Mouse (Mus musculus) E14TG2a.4 (cell line): ENCODE data around the gene Slc27a4.

Source experiments
- H3K27me3 ChIP-seq: 2 replicates; pipeline ENCODE4 v1.6.1; 2014; ENCODE audit warnings: low read length, control low read depth; ENCODE audit not compliant: insufficient read depth
- H3K36me3 ChIP-seq: 2 replicates; pipeline ENCODE4 v1.6.1; 2014; ENCODE audit warnings: low read length, control low read depth; ENCODE audit not compliant: insufficient read depth
- H3K4me1 ChIP-seq: replicated peaks from 2 replicates; pipeline ENCODE4 v1.6.1; 2014; ENCODE audit warnings: low read depth, low read length, control low read depth
- H3K4me3 ChIP-seq: replicated peaks from 2 replicates; pipeline ENCODE4 v1.5.1; 2014; ENCODE audit warnings: mild to moderate bottlenecking, low read length
- H3K9me3 ChIP-seq: 2 replicates; pipeline ENCODE4 v1.6.1; 2014; ENCODE audit warnings: low read length, control low read depth
- CTCF ChIP-seq: conservative IDR thresholded peaks from 2 replicates; pipeline ENCODE4 v1.5.1; 2014; ENCODE audit warnings: low read length
- NANOG ChIP-seq: IDR thresholded peaks from 2 replicates; pipeline ENCODE4 v1.6.1; 2014; ENCODE audit warnings: borderline replicate concordance, low read length, mixed read lengths
- POU5F1 ChIP-seq: IDR thresholded peaks from 2 replicates; pipeline ENCODE4 v1.6.1; 2014; ENCODE audit warnings: low read length, borderline replicate concordance

Gene Slc27a4

DNA sequence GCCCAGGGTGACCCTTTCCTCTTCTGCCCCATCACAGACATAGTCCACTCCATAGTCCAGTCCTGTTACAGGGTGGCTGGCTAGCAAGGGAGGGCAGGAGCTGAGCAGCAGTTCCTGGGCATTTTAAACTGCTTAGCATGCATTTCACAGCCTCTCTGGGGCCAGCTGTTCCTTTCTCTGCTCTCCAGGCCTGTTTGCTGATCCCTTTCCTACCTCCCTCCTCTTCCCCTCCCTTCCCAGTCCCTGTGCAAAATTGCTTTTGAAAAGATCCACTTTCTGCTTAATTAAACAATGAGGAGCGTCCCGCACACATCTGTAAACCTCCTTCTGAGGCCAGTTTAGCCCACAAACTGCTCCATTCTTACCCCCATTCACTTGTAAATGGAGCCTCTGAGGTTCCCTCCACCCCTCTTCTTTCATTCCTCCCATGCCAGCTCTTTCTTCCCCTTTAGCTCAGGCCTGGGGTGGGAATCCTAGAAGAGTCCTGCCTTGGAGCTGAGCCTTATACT is 33.0 kb downstream of the Slc27a4 start:
- H3K27me3 ChIP-seq: no peaks in the 10 kb centered on the region
- TF ChIP-seq NANOG: peak; percentile 88
- TF ChIP-seq POU5F1: peak; percentile 76; the same call in 1 of the 2 replicates
- no peak for TF ChIP-seq CTCF

DNA sequence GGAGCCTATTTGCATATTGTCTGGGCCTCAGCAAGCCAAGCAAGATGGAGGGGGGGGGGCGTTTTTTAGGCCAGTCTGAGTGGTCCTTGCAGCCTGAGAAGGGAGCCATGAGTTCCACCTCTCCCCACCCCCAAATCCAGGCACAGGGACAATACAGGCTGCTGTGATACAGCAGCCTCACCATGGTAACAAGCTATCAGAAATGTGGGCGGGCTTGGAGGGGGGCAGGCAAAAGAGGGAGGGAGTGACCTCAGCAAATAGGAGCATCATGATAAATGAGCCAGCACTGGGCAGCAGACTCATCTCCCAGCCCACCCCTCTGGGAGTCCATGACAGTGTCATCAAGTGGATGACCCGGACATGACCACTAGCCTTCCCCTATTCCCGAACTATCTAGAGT is 37.0 kb downstream of the Slc27a4 start:
- Histone ChIP-seq H3K4me1 (peaks cover 96% of the 10 kb centered on the region), H3K9me3 (no peaks in the 10 kb centered on the region), H3K27me3 (peaks cover 13% of the 10 kb centered on the region), H3K36me3 (peaks cover 90% of the 10 kb centered on the region), H3K4me3 (peak overlapping the region; percentile 32; the same call in 1 of the 2 replicates)
- TF ChIP-seq NANOG: no peak
- TF ChIP-seq POU5F1: no peak
- no peak for TF ChIP-seq CTCF

More for the DNA sequence above, 33.0 kb downstream of the Slc27a4 start:
- Histone ChIP-seq H3K36me3 (peaks cover 85% of the 10 kb centered on the region), H3K4me3 (peak overlapping the region; percentile 68), H3K9me3 (no peaks in the 10 kb centered on the region), H3K4me1 (peaks cover 93% of the 10 kb centered on the region)

GRCm38 (mm10) chr2:29843231-29844105 is 41.0 kb downstream of the Slc27a4 start:
- TF ChIP-seq POU5F1 (no peak), CTCF (no peak), NANOG (no peak)
- no peaks in the 10 kb centered on the region for H3K9me3 ChIP-seq
- 0 out of 2 replicates have a peak overlapping the region, but pooled peaks have one; percentile 20 for H3K4me3 ChIP-seq
- peaks cover 80% of the 10 kb centered on the region for H3K36me3 ChIP-seq
- H3K4me1 ChIP-seq: peaks cover 89% of the 10 kb centered on the region
- H3K27me3 ChIP-seq: peaks cover 53% of the 10 kb centered on the region

DNA sequence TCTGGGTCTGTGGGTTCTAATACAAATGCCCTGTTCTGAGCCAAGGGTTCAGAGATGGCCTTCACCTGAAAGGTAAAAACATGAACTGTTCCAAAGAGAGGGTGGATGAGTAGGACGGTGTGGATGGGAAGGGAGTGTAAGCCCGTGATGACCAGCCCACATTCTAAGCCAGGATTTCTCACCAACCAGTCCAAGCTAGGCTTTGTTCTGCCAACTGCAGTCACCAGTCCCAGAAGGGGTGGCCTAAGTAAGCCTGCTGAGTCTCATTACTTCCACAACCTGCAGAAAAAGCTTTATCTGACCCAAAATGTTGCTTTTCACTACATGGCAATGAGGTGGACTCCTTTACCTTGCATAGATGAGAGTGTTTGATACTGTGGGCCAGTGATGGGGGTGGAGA is 41.7 kb downstream of the Slc27a4 start:
- no peak overlapping the region for H3K4me3 ChIP-seq
- no peaks in the 10 kb centered on the region for H3K9me3 ChIP-seq
- peaks cover 60% of the 10 kb centered on the region for H3K27me3 ChIP-seq
- H3K4me1 ChIP-seq: peaks cover 82% of the 10 kb centered on the region
- TF ChIP-seq CTCF (no peak), NANOG (no peak), POU5F1 (no peak)
- H3K36me3 ChIP-seq: peaks cover 79% of the 10 kb centered on the region

- Histone ChIP-seq H3K9me3 (no peaks in the 10 kb centered on the region), H3K4me3 (peak overlapping the region; percentile 77; the same call in 1 of the 2 replicates), H3K36me3 (peaks cover 74% of the 10 kb centered on the region), H3K27me3 (peaks cover 60% of the 10 kb centered on the region), H3K4me1 (peaks cover 77% of the 10 kb centered on the region)
- TF ChIP-seq POU5F1 (no peak), CTCF (no peak), NANOG (no peak)
These were observed 42.2 kb downstream of the Slc27a4 start for GRCm38 (mm10) chr2:29844661-29845060.

DNA sequence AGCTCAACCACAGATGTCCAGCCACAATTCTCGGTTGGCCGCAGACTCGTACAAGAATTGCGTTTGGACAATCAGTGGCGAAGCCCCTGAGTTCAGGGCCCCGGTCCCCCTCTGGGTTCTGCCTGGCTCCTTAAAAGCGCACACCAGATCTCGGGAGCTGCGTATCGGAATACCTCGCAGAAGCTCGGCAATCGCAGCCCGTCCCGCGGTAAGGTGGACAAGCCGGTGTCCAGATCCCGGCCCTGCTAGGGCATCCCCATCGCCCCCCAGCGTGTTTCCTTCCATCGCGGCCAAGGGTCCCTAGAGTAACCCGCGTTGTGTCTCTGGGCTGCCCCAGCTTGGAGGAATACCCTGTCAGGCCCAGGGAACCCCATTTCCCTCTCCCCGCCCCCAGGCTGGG is 43.2 kb downstream of the Slc27a4 start:
- Histone ChIP-seq H3K36me3 (peaks cover 64% of the 10 kb centered on the region), H3K4me3 (peak overlapping the region; percentile 77), H3K9me3 (no peaks in the 10 kb centered on the region), H3K27me3 (peaks cover 63% of the 10 kb centered on the region), H3K4me1 (peaks cover 74% of the 10 kb centered on the region)
- TF ChIP-seq POU5F1: no peak
- TF ChIP-seq CTCF: no peak
- no peak for TF ChIP-seq NANOG

GRCm38 (mm10) chr2:29846061-29846853 is 43.8 kb downstream of the Slc27a4 start:
- Histone ChIP-seq H3K27me3 (peaks cover 69% of the 10 kb centered on the region), H3K4me1 (peaks cover 67% of the 10 kb centered on the region), H3K9me3 (no peaks in the 10 kb centered on the region), H3K36me3 (peaks cover 58% of the 10 kb centered on the region), H3K4me3 (peak overlapping the region; percentile 77)
- TF ChIP-seq POU5F1 (no peak), CTCF (no peak), NANOG (no peak)

DNA sequence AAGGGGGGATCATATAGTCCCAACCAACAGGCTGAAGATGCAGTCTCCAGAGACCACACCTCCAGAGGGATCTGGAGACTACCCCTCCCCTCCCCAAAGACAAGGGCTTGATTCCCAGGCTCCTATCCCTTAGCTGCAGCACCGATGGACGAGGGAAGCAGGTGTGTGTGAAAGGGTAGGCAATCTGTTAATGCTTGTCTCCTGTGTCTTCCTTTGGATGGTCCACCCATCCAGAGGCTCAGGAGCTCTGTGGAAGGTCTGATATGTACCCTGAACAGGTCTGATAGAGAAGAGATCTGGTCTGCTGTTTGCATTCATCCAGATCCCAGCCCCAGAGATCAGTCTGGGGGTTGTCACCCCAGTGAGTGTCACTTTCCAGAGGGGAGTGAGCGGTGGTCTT is 44.5 kb downstream of the Slc27a4 start:
- TF ChIP-seq NANOG (no peak), POU5F1 (no peak), CTCF (no peak)
- no peaks in the 10 kb centered on the region for H3K9me3 ChIP-seq
- peaks cover 69% of the 10 kb centered on the region for H3K27me3 ChIP-seq
- H3K4me3 ChIP-seq: no peak overlapping the region
- peaks cover 52% of the 10 kb centered on the region for H3K36me3 ChIP-seq
- peaks cover 61% of the 10 kb centered on the region for H3K4me1 ChIP-seq
